Mouse (Mus musculus): ENCODE measurements around the gene Cadm1. TPM values are rescaled to one million over a fixed set of nuclear protein-coding genes. Genes with fewer than 3 reads are reported as not detected.

Gene Cadm1
- polyA plus RNA-seq, 1 experiment, result not detected

DNA sequence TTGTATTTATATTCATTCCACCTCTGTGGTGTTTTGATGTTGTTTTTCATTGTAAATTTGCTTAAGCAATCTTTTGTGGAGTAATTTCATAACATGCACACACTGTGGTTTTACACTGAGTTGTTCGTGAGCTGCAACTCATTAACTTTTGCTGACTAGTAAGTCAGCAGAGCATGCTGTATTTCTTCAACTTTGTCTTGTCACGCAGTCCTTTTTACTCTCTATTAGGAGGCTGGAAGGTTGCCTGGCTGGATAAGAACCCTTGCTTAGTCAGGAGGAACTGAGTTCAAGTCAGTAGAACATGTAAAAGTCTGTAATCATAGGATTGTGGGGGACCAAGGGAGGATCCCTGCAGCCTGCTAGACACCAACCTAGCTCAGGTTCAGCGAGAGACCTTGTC lies 185.4 kb downstream of the Cadm1 start:
- no peak for TF ChIP-seq GATA1 (IDR thresholded peaks at IDR 0.05; ENCODE audit: low read length)

- TF ChIP-seq GATA1 (IDR thresholded peaks at IDR 0.05; ENCODE audit: low read length), result no peak
Observed at GRCm38 (mm10) chr9:47716883-47717282, 186.9 kb downstream of the Cadm1 start.

GRCm38 (mm10) chr9:47727611-47728010 lies 197.6 kb downstream of the Cadm1 start:
- no peak for TF ChIP-seq GATA1 (IDR thresholded peaks at IDR 0.05; ENCODE audit: low read length)

GRCm38 (mm10) chr9:47728852-47729251 lies 198.9 kb downstream of the Cadm1 start:
- TF ChIP-seq GATA1 (IDR thresholded peaks at IDR 0.05; ENCODE audit: low read length), result no peak

DNA sequence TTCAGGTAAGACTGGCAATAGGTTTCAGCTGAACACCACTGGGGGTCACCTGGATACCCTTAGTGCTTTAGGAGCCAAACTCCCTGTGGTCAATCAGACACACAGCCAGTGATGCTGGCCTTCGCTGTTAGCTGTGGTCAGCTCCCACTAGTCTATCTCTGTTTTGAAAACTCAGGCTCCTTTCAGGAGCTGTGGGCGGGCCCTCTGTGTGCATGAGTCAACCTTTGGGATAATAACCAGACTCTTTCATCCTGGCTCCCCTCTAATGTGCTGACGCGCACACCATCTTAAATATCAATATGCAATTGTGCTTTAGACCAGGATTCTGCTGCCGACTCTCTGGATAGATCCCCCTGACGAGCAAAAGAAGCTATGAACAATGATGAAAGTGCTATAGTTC lies 200.3 kb downstream of the Cadm1 start:
- TF ChIP-seq GATA1 (IDR thresholded peaks at IDR 0.05; ENCODE audit: low read length), result no peak

GRCm38 (mm10) chr9:47733780-47734451 lies 203.9 kb downstream of the Cadm1 start:
- TF ChIP-seq GATA1 (IDR thresholded peaks at IDR 0.05; ENCODE audit: low read length), result no peak

DNA sequence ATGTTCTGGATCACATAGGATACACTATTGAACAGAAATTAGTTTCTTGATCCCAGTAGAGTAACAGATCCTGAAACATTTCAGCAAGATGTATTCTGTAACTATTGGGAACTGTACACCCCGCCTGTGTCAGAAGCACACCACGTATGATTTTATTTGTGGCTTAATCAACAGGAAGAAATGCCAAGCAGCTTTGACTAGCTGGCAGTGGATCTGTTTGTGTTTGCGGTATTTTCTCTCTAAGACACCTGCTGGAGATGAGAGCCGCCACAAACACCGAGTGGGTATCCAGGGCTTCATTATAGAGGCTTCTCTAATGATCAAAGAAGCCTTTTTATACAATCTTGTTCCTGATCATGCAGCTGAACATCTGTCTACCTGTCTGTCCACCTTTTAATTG lies 204.9 kb downstream of the Cadm1 start:
- no peak for TF ChIP-seq GATA1 (IDR thresholded peaks at IDR 0.05; ENCODE audit: low read length)

- TF ChIP-seq GATA1 (IDR thresholded peaks at IDR 0.05; ENCODE audit: low read length), result no peak
Observed at GRCm38 (mm10) chr9:47738799-47739198, 208.8 kb downstream of the Cadm1 start.

- no peak for TF ChIP-seq GATA1 (IDR thresholded peaks at IDR 0.05; ENCODE audit: low read length)
Observed at GRCm38 (mm10) chr9:47739276-47739675, 209.3 kb downstream of the Cadm1 start.

DNA sequence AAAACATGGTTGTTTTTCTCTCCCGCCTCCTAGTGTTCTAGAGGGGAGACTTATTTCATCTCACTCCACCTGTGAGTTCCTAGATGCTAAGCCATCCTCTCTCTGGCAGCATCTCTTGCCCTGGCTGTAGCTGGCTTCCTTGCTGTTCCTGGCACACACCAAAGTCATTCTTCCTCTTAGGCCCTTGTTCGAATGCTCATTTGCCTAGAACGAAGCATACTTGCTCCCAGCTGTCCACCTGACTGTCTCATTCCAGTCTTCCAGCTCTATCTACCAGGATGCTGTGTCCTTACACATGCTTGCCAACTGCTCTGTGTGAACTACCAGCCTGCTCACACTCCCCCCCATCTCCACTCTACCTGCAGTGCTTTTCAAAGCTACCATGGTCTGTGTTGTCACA lies 211.8 kb downstream of the Cadm1 start:
- no peak for TF ChIP-seq GATA1 (IDR thresholded peaks at IDR 0.05; ENCODE audit: low read length)

GRCm38 (mm10) chr9:47744916-47745315 lies 214.9 kb downstream of the Cadm1 start:
- TF ChIP-seq GATA1 (IDR thresholded peaks at IDR 0.05; ENCODE audit: low read length), result no peak

DNA sequence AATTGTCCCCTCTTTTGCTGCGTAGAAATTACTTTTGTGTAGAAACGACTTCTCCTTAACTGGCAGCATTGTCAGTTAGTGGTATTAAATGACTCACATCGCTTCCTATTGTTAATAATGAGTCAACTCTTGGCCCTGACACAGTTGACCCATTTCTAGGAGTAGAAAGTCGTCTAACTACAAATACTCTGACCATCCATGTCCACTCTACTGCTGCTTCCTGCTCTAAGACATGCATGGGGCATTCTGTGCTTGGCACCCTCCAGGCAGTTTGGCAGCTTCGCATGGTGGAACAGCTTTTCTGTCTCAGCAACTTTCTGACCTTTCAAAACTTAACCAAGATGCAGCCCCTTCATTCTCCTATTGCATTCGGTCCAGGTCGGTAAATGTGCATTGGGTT lies 215.7 kb downstream of the Cadm1 start:
- no peak for TF ChIP-seq GATA1 (IDR thresholded peaks at IDR 0.05; ENCODE audit: low read length)

GRCm38 (mm10) chr9:47749160-47749559 lies 219.2 kb downstream of the Cadm1 start:
- no peak for TF ChIP-seq GATA1 (IDR thresholded peaks at IDR 0.05; ENCODE audit: low read length)

GRCm38 (mm10) chr9:47752516-47752915 lies 222.5 kb downstream of the Cadm1 start:
- TF ChIP-seq GATA1 (IDR thresholded peaks at IDR 0.05; ENCODE audit: low read length), result no peak

DNA sequence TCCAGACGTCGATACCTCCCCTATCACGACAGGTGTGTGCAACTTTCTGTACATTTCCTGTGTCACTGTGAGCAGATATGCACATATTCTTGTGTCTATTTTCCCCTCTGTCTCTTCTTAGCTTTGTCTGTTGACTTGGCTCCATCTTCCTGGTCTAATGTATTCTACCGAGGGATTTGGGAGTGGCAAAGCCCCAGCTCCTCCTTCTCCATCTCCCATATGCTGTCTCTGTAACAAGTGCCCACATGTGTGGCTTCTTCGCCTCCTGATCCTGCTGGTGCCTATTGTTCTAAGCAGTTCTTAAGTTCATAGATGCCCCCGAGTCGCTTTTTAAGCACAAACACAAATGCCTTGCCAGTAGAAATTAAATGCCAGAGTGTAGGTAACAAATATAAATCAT lies 223.2 kb downstream of the Cadm1 start:
- no peak for TF ChIP-seq GATA1 (IDR thresholded peaks at IDR 0.05; ENCODE audit: low read length)

DNA sequence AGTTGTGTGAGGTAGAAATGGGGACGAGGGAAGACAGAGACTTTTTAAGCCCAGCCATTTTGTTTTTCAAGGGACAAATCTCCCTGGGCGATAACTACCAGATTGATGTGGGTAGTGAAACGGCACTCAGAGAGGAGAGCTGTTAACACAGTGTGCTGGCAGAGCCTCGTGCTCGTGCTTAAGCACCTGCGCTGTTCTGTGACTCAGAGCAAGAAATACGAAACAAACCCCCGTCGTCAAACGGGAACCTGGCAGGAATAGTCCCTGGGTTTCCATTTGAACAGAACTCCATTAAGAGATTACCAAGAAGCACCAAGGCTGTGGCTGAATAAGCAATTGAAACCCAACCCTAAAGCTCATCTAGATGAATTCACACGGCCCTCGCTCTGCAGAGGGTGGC lies 225.1 kb downstream of the Cadm1 start:
- TF ChIP-seq GATA1 (IDR thresholded peaks at IDR 0.05; ENCODE audit: low read length), result no peak

GRCm38 (mm10) chr9:47757798-47758197 lies 227.8 kb downstream of the Cadm1 start:
- TF ChIP-seq GATA1 (IDR thresholded peaks at IDR 0.05; ENCODE audit: low read length), result no peak

- TF ChIP-seq GATA1 (IDR thresholded peaks at IDR 0.05; ENCODE audit: low read length), result no peak
Observed at GRCm38 (mm10) chr9:47758320-47758719, 228.3 kb downstream of the Cadm1 start.

Data from G1E-ER4 (cell line).